Mouse (Mus musculus) MEL (cell line): ENCODE data around the gene B3gat3. TPM values are rescaled to one million over a fixed set of nuclear protein-coding genes. Genes with fewer than 3 reads are reported as not detected.

Source experiments
- DNase-seq: peaks from one replicate; pipeline ENCODE4 v3.0.0; 2011; ENCODE audit warnings: low read depth, low spot score
- H3K27ac ChIP-seq: 2 replicates; pipeline ENCODE4 v1.5.1; 2012; ENCODE audit warnings: low read depth, mild to moderate bottlenecking, control low read depth, low read length, moderate library complexity; ENCODE audit not compliant: control insufficient read depth
- H3K27me3 ChIP-seq, 2 experiments: fragments of 150-350 bp in 1 of 2; sonication (generic) in 1 of 2; 2 replicates each; pipeline ENCODE4 v1.6.1; 2012; ENCODE audit warnings: low read length in 2 of 2, mild to moderate bottlenecking in 2 of 2, improper control_type of control experiment in 1 of 2, moderate library complexity in 1 of 2; ENCODE audit not compliant: insufficient read depth in 2 of 2, control insufficient read depth in 1 of 2
- H3K36me3 ChIP-seq, 2 experiments: 2 replicates each; pipeline ENCODE4 v1.6.1; 2012 to 2014; ENCODE audit warnings: low read length in 2 of 2, improper control_type of control experiment in 1 of 2, inconsistent platforms in 1 of 2, mild to moderate bottlenecking in 1 of 2; ENCODE audit not compliant: insufficient read depth in 2 of 2, control insufficient read depth in 1 of 2
- H3K4me1 ChIP-seq, 2 experiments: fragments of 150-350 bp in 1 of 2; sonication (generic) in 1 of 2; 2 replicates each; pipeline ENCODE4 v1.6.1; 2012; ENCODE audit warnings: low read length in 2 of 2, improper control_type of control experiment in 1 of 2, mild to moderate bottlenecking in 1 of 2; ENCODE audit not compliant: insufficient read depth in 2 of 2, control insufficient read depth in 1 of 2
- H3K4me3 ChIP-seq, 2 experiments: fragments of 150-350 bp in 1 of 2; sonication (generic) in 1 of 2; 2 replicates each; pipeline ENCODE4 v1.5.1; 2012; ENCODE audit warnings: low read depth in 2 of 2, low read length in 2 of 2, mild to moderate bottlenecking in 2 of 2, moderate library complexity in 2 of 2, control low read depth in 1 of 2, improper control_type of control experiment in 1 of 2; ENCODE audit not compliant: control insufficient read depth in 1 of 2, insufficient read depth in 1 of 2
- H3K79me2 ChIP-seq: 2 replicates; pipeline ENCODE4 v1.6.1; 2012; ENCODE audit warnings: mild to moderate bottlenecking, low read length, moderate library complexity; ENCODE audit not compliant: control insufficient read depth, poor library complexity, insufficient read depth
- H3K9ac ChIP-seq: 2 replicates; pipeline ENCODE4 v1.6.1; 2012; ENCODE audit warnings: low read depth, mild to moderate bottlenecking, control low read depth, low read length, moderate library complexity; ENCODE audit not compliant: control insufficient read depth, poor library complexity, severe bottlenecking
- H3K9me3 ChIP-seq: fragments of 150-350 bp; sonication (generic); replicated peaks from 2 replicates; pipeline ENCODE4 v1.6.1; 2012; ENCODE audit warnings: mild to moderate bottlenecking, low read length, improper control_type of control experiment, moderate library complexity; ENCODE audit not compliant: insufficient read depth
- CHD2 ChIP-seq: IDR thresholded peaks from 2 replicates; pipeline ENCODE4 v1.6.1; 2011; ENCODE audit warnings: low read length, improper control_type of control experiment
- ELF1 ChIP-seq: IDR thresholded peaks from 2 replicates; pipeline ENCODE4 v1.6.1; 2014; ENCODE audit warnings: low read depth, mild to moderate bottlenecking, inconsistent platforms, low read length, improper control_type of control experiment, moderate library complexity
- EP300 ChIP-seq, 2 experiments: IDR thresholded peaks; 2 replicates each; pipeline ENCODE4 v1.6.1; 2011; ENCODE audit warnings: improper control_type of control experiment in 2 of 2, low read length in 2 of 2, low read depth in 1 of 2, mild to moderate bottlenecking in 1 of 2
- GABPA ChIP-seq: IDR thresholded peaks from 2 replicates; pipeline ENCODE4 v1.6.1; 2012; ENCODE audit warnings: low read depth, mild to moderate bottlenecking, inconsistent platforms, low read length, improper control_type of control experiment, moderate library complexity
- GATA1 ChIP-seq: IDR thresholded peaks from 2 replicates; pipeline ENCODE4 v1.6.1; 2011; ENCODE audit warnings: low read depth, low read length, improper control_type of control experiment
- MAZ ChIP-seq: IDR thresholded peaks from 2 replicates; pipeline ENCODE4 v1.6.1; 2012; ENCODE audit warnings: low read depth, mild to moderate bottlenecking, inconsistent platforms, low read length, improper control_type of control experiment
- MEF2A ChIP-seq: IDR thresholded peaks from 2 replicates; pipeline ENCODE4 v1.6.1; 2014; ENCODE audit warnings: low read depth, mild to moderate bottlenecking, inconsistent platforms, low read length, improper control_type of control experiment; ENCODE audit not compliant: poor library complexity, insufficient replicate concordance, severe bottlenecking; ENCODE audit errors: extremely low read depth
- MXI1 ChIP-seq: IDR thresholded peaks from 2 replicates; pipeline ENCODE4 v1.6.1; 2011; ENCODE audit warnings: mild to moderate bottlenecking, low read depth, low read length, improper control_type of control experiment
- MYB ChIP-seq: IDR thresholded peaks from 2 replicates; pipeline ENCODE4 v1.6.1; 2011; ENCODE audit warnings: mild to moderate bottlenecking, low read depth, low read length, improper control_type of control experiment
- MYC ChIP-seq: IDR thresholded peaks from 2 replicates; pipeline ENCODE4 v1.6.1; 2011; ENCODE audit warnings: low read depth, mild to moderate bottlenecking, low read length, improper control_type of control experiment, moderate library complexity
- POLR2A ChIP-seq, 2 experiments: IDR thresholded peaks; 2 replicates each; pipeline ENCODE4 v1.6.1; 2011 to 2012; ENCODE audit warnings: low read length in 2 of 2, mild to moderate bottlenecking in 2 of 2, control low read depth in 1 of 2, improper control_type of control experiment in 1 of 2, low read depth in 1 of 2, moderate library complexity in 1 of 2; ENCODE audit not compliant: control insufficient read depth in 1 of 2, insufficient read depth in 1 of 2, poor library complexity in 1 of 2
- POLR2AphosphoS2 ChIP-seq: IDR thresholded peaks from 2 replicates; pipeline ENCODE4 v1.6.1; 2011; ENCODE audit warnings: low read length, improper control_type of control experiment
- RAD21 ChIP-seq: IDR thresholded peaks from 2 replicates; pipeline ENCODE4 v1.6.1; 2011; ENCODE audit warnings: mild to moderate bottlenecking, low read depth, low read length, improper control_type of control experiment
- TAL1 ChIP-seq: IDR thresholded peaks from 2 replicates; pipeline ENCODE4 v1.6.1; 2012; ENCODE audit warnings: mild to moderate bottlenecking, inconsistent platforms, low read length, moderate library complexity, mixed read lengths
- TBP ChIP-seq: IDR thresholded peaks from 2 replicates; pipeline ENCODE4 v1.8.0; 2011; ENCODE audit warnings: low read depth, low read length, improper control_type of control experiment
- ZMIZ1 ChIP-seq: IDR thresholded peaks from 2 replicates; pipeline ENCODE4 v1.6.1; 2012; ENCODE audit warnings: low read depth, mild to moderate bottlenecking, inconsistent platforms, low read length, improper control_type of control experiment, moderate library complexity
- ZNF384 ChIP-seq: IDR thresholded peaks from 2 replicates; pipeline ENCODE4 v1.6.1; 2012; ENCODE audit warnings: low read depth, mild to moderate bottlenecking, inconsistent platforms, low read length, improper control_type of control experiment
- polyA plus RNA-seq, 2 experiments: library from polyadenylated mRNA; stranded (reverse) in 1 of 2; unstranded in 1 of 2; fragments of >175 nt in 1 of 2; fragments of >200 nt in 1 of 2; gene quantifications; 2 replicates each; pipeline versions ENCODE4 v1.2.1 to v1.2.4; 2012; ENCODE audit warnings: low replicate concordance in 2 of 2, low read depth in 1 of 2; ENCODE audit not compliant: insufficient read length in 2 of 2, insufficient read depth in 1 of 2, missing spikeins in 1 of 2
- total RNA-seq: library from RNA; depleted of rRNA; stranded (reverse); fragments of 300-350 nt; gene quantifications from 2 replicates; pipeline ENCODE4 v1.2.3, GENCODE M21; 2012

The B3gat3 gene
- total and polyA plus RNA-seq, 3 experiments, result 26.2 to 35.4 TPM; not detected in 1

DNA sequence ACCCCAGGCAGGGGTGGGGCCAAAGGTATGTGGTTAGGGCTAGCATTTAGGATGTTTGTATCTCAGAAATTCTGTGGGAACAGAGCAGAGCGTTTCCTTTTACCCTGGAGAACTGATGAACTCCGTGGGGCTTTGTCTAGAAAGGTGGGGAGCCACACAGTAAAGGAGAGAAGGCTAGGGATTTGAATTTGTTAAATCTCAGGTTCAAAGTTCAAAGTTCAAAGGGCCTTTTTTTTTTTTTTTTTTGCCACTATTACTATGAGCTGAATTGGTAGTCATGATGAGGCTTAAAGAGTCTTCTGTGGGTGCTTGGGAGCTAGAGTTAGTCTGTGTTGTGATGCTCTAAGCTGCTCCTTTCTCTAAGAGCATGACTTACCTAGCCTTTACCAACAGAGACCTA, 16.6 kb downstream of the B3gat3 start:
- TF ChIP-seq GABPA, result no peak
- TF ChIP-seq POLR2AphosphoS2, result no peak
- TF ChIP-seq, all 39 proteins: peak for 0
- H3K36me3 ChIP-seq, result peaks cover 0 to 7% of the 10 kb centered on the region in 2 experiments; a peak in 2 of 4 replicates
- H3K9ac ChIP-seq, result no peak overlapping the region
- no peak overlapping the region for H3K4me3 ChIP-seq
- no peak for DNase-seq
- H3K79me2 ChIP-seq, result no peaks in the 10 kb centered on the region
- no peaks in the 10 kb centered on the region for H3K27me3 ChIP-seq
- no peaks in the 10 kb centered on the region for H3K9me3 ChIP-seq
- H3K4me1 ChIP-seq, result peaks cover 4 to 12% of the 10 kb centered on the region in 2 experiments; a peak in 3 of 4 replicates
- no peak overlapping the region for H3K27ac ChIP-seq

GRCm38 (mm10) chr19:8940526-8941133, 20.5 kb downstream of the B3gat3 start:
- Histone ChIP-seq H3K36me3 (peaks cover 3 to 29% of the 10 kb centered on the region in 2 experiments), H3K4me3 (no peak overlapping the region)

GRCm38 (mm10) chr19:8941136-8941514, 21.0 kb downstream of the B3gat3 start:
- Histone ChIP-seq H3K4me3 (peak overlapping the region; percentile 45 to 56), H3K27ac (peak overlapping the region; percentile 71), H3K4me1 (peaks cover 9 to 33% of the 10 kb centered on the region in 2 experiments), H3K79me2 (peaks cover 36% of the 10 kb centered on the region), H3K9ac (peak overlapping the region; percentile 76), H3K9me3 (no peaks in the 10 kb centered on the region), H3K36me3 (peaks cover 4 to 32% of the 10 kb centered on the region in 2 experiments), H3K27me3 (no peaks in the 10 kb centered on the region)
- DNase-seq, result no peak
- TF ChIP-seq TBP, result no peak
- no peak for TF ChIP-seq EP300 (IDR thresholded peaks at IDR 0.05; ENCODE audit: low read depth in 1 of 2, low read length in 2 of 2)
- no peak for TF ChIP-seq ZNF384
- TF ChIP-seq MAZ, result no peak
- no peak for TF ChIP-seq GATA1
- no peak for TF ChIP-seq TAL1
- no peak for TF ChIP-seq POLR2A (IDR thresholded peaks at IDR 0.05; ENCODE audit: control insufficient read depth in 1 of 2, insufficient read depth in 1 of 2, low read depth in 1 of 2, low read length in 2 of 2, poor library complexity in 1 of 2)
- no peak for TF ChIP-seq CHD2
- TF ChIP-seq MEF2A, result no peak
- no peak for TF ChIP-seq RAD21
- TF ChIP-seq MXI1, result no peak
- TF ChIP-seq ZMIZ1, result no peak
- TF ChIP-seq MYB, result no peak
- no peak for TF ChIP-seq ELF1
- no peak for TF ChIP-seq MYC

More at GRCm38 (mm10) chr19:8940526-8941133, 20.5 kb downstream of the B3gat3 start:
- Histone ChIP-seq H3K27ac (no peak overlapping the region), H3K9ac (no peak overlapping the region), H3K79me2 (peaks cover 32% of the 10 kb centered on the region), H3K27me3 (no peaks in the 10 kb centered on the region), H3K9me3 (no peaks in the 10 kb centered on the region), H3K4me1 (peaks cover 8 to 28% of the 10 kb centered on the region in 2 experiments)
- TF ChIP-seq MXI1, result no peak
- DNase-seq, result no peak
